Mouse (Mus musculus) hindbrain, embryonic 15.5 days (tissue): ENCODE results near the gene Mup5. TPM values are rescaled to one million over a fixed set of nuclear protein-coding genes. Genes with fewer than 3 reads are reported as not detected.
"Not testable (repeated sequence)": the region's sequence is repeated elsewhere in the genome, so short reads cannot be mapped to it uniquely, and the experiment has no call there.

Source experiments
- ATAC-seq: fragments of 200-750 bp; cut with Nextera tagmentation; 2 replicates; pipeline ENCODE4 v1.8.0; 2017; ENCODE audit warnings: low read depth, moderate number of reproducible peaks, moderate TSS enrichment; ENCODE audit not compliant: low FRiP score
- H3K27ac ChIP-seq: fragments of 300-500 bp; sonication (generic); replicated peaks from 2 replicates; pipeline ENCODE4 v1.5.1; 2015; ENCODE audit warnings: mild to moderate bottlenecking, inconsistent platforms
- H3K27me3 ChIP-seq: fragments of 300-500 bp; sonication (generic); 2 replicates; pipeline ENCODE4 v1.6.1; 2015; ENCODE audit warnings: control low read depth, inconsistent platforms
- H3K36me3 ChIP-seq: fragments of 300-500 bp; sonication (generic); 2 replicates; pipeline ENCODE4 v1.6.1; 2015; ENCODE audit warnings: control low read depth, inconsistent platforms
- H3K4me1 ChIP-seq: fragments of 300-500 bp; sonication (generic); replicated peaks from 2 replicates; pipeline ENCODE4 v1.6.1; 2015; ENCODE audit warnings: control low read depth, inconsistent platforms
- H3K4me2 ChIP-seq: fragments of 300-500 bp; sonication (generic); 2 replicates; pipeline ENCODE4 v1.6.1; 2015; ENCODE audit warnings: moderate library complexity, mild to moderate bottlenecking, inconsistent platforms
- H3K4me3 ChIP-seq: fragments of 300-500 bp; sonication (generic); 2 replicates; pipeline ENCODE4 v1.5.1; 2015; ENCODE audit warnings: mild to moderate bottlenecking, inconsistent platforms
- H3K9ac ChIP-seq: fragments of 300-500 bp; sonication (generic); 2 replicates; pipeline ENCODE4 v1.6.1; 2015; ENCODE audit warnings: inconsistent platforms
- H3K9me3 ChIP-seq: fragments of 300-500 bp; sonication (generic); 2 replicates; pipeline ENCODE4 v1.6.1; 2016; ENCODE audit warnings: control low read depth, inconsistent platforms
- WGBS: fragments of 180-500 bp; shearing (Covaris S2); methylation state at CpG from one replicate; pipeline ENCODE4 v1.1.7; 2015; 5-methylcytosine and 5-hydroxymethylcytosine counted together
- polyA plus RNA-seq: library from polyadenylated mRNA; unstranded; fragments of >200 nt; fragmentation: Nextera tagmentation; extraction: Ambion mirVana; gene quantifications from 2 replicates; pipeline ENCODE4 v1.2.1, GENCODE M21; 2015

Mup5 gene
- polyA plus RNA-seq: not detected in 2 replicates

GRCm38 (mm10) chr4:61834952-61835708, at the start of gene Mup5:
TSS of gene Mup5 (minus strand) at chr4:61835233.
- Histone ChIP-seq H3K36me3 (no peaks in the 10 kb centered on the region), H3K4me1 (no peaks in the 10 kb centered on the region), H3K9ac (no peak within 1 kb of the TSS), H3K4me2 (no peak within 1 kb of the TSS), H3K4me3 (no peak within 1 kb of the TSS), H3K27me3 (no peaks in the 10 kb centered on the region), H3K9me3 (no peaks in the 10 kb centered on the region), H3K27ac (no peak within 1 kb of the TSS)
- WGBS: 75% methylated on average over 4 of the region's 4 CpGs
- ATAC-seq: no peak

DNA sequence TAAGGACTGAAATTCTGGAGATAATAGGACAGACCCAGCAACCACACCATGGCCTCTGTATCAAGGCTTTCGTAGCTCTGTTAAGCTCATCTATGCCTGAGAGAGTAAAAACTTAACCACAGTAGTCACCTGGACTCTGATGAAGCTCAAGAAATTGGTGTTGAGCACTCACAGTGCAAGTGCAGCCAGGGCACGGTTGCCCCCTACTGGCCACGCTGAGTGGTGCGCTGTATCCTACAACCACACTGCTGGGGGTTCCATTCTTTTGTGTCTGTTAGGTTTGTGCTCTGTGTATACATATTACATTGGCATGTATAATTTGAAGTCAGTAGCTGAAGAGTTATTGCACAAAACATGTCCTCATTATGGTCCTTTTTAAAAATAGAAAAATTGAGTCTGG, 23.1 kb upstream of the Mup5 start:
- ATAC-seq: no peak
- 39% methylated on average over 4 of the region's 4 CpGs for WGBS
- Histone ChIP-seq H3K27me3 (no peaks in the 10 kb centered on the region), H3K9me3 (no peaks in the 10 kb centered on the region), H3K4me1 (no peaks in the 10 kb centered on the region), H3K36me3 (no peaks in the 10 kb centered on the region), H3K9ac (no peak overlapping the region), H3K27ac (no peak overlapping the region), H3K4me2 (no peak overlapping the region), H3K4me3 (no peak overlapping the region)

DNA sequence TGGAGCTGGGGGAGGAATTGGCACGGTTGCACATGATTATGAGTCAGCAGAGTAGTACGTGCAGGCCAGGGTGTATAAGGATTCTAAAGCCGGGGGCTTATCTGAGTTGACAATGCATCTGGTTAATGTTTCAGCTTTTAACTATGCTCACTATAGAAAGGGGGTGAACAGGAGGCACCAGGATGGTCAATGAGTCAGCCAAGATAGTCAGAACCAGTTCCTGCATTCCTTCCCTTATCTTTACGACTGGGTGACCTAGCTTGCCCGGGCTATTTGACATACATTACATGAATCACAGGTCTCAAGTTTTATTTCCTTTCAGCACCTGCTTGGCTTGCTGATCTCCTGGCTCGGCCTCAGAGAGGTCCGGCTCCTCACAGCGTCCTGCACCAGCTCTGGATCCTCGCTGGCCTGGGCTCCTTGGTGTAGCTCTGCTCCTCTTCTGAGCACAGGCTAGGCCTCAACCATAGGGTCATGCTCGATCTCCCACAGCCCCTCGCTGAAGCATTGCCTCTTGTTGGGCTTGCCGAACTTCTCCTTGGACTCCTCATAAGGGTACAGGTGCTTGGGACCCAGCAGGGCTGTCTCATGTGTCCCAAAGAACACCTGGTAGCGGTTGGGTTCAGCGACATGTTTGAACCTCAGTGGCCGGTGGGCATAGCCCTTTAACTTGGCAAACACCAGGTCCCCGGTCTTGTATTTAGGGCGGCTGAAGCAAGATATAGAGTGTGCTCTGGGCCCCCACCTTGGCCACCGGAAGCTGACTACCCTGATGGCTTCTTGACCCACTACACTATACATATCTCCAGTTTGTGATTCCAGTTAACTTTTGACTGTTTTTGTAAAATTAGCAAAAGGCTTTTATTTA, 21.0 kb upstream of the Mup5 start:
- 89% methylated on average over 18 of the region's 18 CpGs for WGBS
- Histone ChIP-seq H3K4me2 (no peak overlapping the region), H3K36me3 (no peaks in the 10 kb centered on the region), H3K9me3 (no peaks in the 10 kb centered on the region), H3K4me3 (no peak overlapping the region), H3K27me3 (no peaks in the 10 kb centered on the region), H3K4me1 (no peaks in the 10 kb centered on the region), H3K9ac (no peak overlapping the region), H3K27ac (no peak overlapping the region)
- ATAC-seq: peak; percentile 48; the same call in 1 of the 2 replicates

DNA sequence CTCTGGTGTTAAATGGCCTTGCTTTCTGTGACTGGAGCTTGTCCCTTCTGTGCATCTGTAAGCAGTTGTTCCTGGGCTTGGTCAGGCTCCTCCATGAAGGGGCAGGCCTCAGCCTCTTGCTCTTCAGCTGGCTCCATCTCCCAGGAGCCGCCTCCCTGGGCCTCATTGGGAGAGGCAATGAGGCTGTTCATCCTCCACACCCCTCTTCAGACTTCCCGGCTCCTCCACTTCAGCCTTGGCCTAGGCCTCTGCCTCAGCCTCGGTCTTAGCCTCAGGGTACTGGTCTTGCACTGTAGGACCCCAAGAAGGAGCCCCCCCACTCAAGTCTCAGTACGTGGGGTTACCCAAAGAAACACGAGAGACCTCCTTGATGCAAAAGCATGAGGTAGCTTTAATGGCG, 20.3 kb upstream of the Mup5 start:
- no peak; the same call in 1 of the 2 replicates for ATAC-seq
- H3K27ac ChIP-seq: no peak overlapping the region
- no peak overlapping the region for H3K9ac ChIP-seq
- no peaks in the 10 kb centered on the region for H3K4me1 ChIP-seq
- no peaks in the 10 kb centered on the region for H3K9me3 ChIP-seq
- 84% methylated on average over 6 of the region's 6 CpGs for WGBS
- no peaks in the 10 kb centered on the region for H3K27me3 ChIP-seq
- H3K4me3 ChIP-seq: no peak overlapping the region
- no peaks in the 10 kb centered on the region for H3K36me3 ChIP-seq
- H3K4me2 ChIP-seq: no peak overlapping the region

DNA sequence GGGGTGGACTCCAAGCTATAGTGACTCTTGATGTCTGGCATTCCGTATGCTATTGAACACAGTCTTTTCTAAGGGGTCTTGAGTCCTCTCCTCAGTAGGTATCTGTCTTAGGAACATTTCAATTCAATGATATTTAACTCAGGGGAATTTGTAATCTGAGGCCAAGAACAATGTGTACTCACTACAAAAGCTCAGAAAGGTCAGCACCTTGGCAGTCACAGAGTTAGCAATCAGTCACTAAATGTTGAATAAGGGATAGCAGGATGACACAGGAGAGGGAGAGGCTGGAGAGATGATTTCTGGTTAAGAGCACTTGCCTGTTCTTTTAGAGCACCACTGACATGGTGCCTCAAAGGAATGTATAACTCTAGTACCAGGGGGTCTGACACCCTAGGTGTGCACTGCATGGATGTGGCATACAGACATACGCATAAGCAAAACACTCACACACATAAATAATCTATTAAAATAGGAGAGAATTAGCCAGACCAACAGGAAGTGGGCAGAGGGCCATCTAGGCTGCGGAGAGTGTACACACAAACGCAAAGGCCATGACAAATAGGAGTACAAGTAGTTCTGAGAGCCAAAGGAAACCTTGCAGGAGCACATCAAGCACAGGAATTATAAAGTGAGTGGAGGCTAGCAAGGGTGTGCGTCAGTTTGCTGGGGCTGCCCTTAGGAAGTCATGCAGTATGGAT, 9.9 kb upstream of the Mup5 start:
- Histone ChIP-seq H3K4me3 (no peak overlapping the region), H3K36me3 (no peaks in the 10 kb centered on the region), H3K27ac (no peak overlapping the region), H3K4me2 (no peak overlapping the region), H3K9me3 (no peaks in the 10 kb centered on the region), H3K4me1 (no peaks in the 10 kb centered on the region), H3K9ac (no peak overlapping the region), H3K27me3 (no peaks in the 10 kb centered on the region)
- ATAC-seq: no peak
- 93% methylated on average over 5 of the region's 5 CpGs for WGBS

DNA sequence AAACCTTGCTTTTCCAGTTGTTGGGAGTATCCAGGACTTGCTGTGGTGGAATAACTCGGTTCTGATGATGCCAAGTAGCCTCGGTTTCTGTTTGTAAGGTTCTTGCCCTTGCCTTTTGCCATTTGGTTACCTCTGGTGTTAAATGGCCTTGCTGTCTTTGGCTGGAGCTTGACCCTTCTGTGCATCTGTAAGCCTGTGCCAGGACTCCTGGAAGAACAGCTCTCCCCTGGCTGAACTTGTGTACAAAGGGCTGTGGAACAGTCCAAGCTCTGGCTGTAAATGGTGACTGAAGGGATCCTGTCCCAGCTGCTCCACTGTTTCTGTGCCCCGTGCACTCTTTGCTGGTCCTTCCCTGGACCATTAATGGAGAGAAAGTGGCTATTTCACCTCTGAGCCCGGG, 5.8 kb downstream of the Mup5 start:
- Histone ChIP-seq H3K27me3 (no peaks in the 10 kb centered on the region), H3K36me3 (no peaks in the 10 kb centered on the region), H3K9ac (no peak overlapping the region), H3K4me2 (no peak overlapping the region), H3K4me1 (no peaks in the 10 kb centered on the region), H3K27ac (no peak overlapping the region), H3K9me3 (peaks cover under 1% of the 10 kb centered on the region; the same call in 1 of the 2 replicates), H3K4me3 (no peak overlapping the region)
- no peak for ATAC-seq
- WGBS: 81% methylated on average over 4 of the region's 4 CpGs

DNA sequence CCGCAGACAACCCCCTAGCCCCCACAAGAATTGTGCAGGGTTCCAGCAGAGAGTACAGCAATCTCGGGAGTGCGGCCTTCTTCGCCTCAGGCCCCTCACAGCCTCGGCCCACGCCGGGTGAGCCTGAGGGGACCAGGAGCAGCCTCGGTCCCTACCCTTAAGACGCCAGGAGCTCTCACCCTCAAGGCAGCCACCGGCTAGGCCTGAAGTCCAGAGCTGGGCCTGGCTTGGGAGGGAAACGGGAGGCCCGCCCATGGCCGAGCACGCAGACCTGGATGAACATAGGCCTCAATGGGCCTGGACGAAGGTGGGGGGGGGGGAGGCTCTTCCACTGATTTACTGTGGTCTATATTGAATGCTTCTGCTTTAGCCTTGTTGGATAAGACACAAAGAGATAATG, 11.8 kb downstream of the Mup5 start:
- no peaks in the 10 kb centered on the region for H3K4me1 ChIP-seq
- H3K9ac ChIP-seq: no peak overlapping the region
- no peak overlapping the region for H3K4me3 ChIP-seq
- ATAC-seq: no peak
- no peaks in the 10 kb centered on the region for H3K27me3 ChIP-seq
- H3K4me2 ChIP-seq: no peak overlapping the region
- H3K27ac ChIP-seq: no peak overlapping the region
- 94% methylated on average over 15 of the region's 15 CpGs for WGBS
- peaks cover 10% of the 10 kb centered on the region; the same call in 1 of the 2 replicates for H3K9me3 ChIP-seq
- no peaks in the 10 kb centered on the region for H3K36me3 ChIP-seq

DNA sequence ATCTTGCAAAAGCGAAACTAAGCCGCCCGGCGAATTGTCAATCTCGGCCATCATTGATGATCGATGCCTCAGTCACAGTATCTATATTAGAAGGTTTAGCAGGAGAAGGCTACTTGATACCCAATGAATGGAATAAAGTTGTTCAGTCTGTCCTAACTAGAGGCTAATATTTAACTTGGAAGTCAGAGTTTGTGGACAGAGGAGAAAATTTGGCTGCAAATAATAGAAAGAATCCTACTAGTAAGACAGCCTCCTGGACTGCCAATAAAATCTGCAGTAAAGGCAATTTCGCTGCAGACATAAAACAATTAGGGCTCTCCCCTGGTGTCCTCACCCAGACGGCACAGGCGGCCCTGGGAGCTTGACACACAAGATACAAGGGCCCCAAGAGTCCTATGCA, 12.5 kb downstream of the Mup5 start:
- peaks cover 10% of the 10 kb centered on the region; the same call in 1 of the 2 replicates for H3K9me3 ChIP-seq
- WGBS: 94% methylated on average over 9 of the region's 9 CpGs
- H3K4me3 ChIP-seq, ATAC-seq, H3K4me1 ChIP-seq, H3K4me2 ChIP-seq, H3K36me3 ChIP-seq, H3K9ac ChIP-seq, H3K27ac ChIP-seq, H3K27me3 ChIP-seq: not testable (repeated sequence)

DNA sequence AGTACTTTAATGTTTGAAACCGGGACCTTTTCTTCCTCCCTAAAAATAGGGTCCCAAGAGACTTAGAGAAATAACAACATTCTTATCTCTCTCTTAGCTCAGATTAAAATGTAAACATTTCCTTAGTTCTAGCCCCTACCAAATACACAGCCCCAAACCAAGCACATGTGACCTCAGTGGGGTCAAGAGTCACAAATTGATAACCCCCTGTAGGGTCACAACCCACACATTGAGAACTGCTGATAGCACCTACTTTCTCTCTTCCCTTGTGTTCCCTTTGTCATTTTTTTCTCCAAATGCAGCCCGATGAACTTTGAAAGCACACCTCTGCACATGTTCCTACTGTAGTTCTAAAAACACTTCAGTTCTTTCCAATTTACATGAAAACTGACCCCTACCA, 19.4 kb downstream of the Mup5 start:
- ATAC-seq: no peak
- WGBS: 91% methylated on average over 2 of the region's 2 CpGs
- no peak overlapping the region for H3K9ac ChIP-seq

DNA sequence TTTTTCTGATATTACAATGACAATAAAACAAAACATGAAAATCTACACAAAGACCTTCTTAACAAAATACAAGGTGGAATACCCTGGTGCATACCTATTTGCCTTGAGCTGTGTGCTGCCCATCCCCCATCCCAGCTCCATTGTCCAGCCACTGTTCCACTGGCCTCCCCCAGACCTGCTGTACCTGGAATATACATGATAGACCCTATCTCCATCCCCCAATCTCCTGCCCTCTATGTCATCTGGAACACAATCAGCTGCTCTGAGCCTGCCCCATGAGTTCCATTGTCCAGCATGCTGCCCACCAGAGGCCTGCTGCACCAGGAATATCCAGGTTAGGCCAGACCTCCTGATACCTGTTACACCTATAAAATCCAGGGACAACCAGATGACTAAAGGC, 21.6 kb downstream of the Mup5 start:
- ATAC-seq: no peak
- Histone ChIP-seq H3K27me3 (no peaks in the 10 kb centered on the region), H3K4me2 (no peak overlapping the region), H3K9ac (no peak overlapping the region), H3K36me3 (no peaks in the 10 kb centered on the region), H3K4me1 (no peaks in the 10 kb centered on the region), H3K4me3 (no peak overlapping the region), H3K9me3 (no peaks in the 10 kb centered on the region), H3K27ac (no peak overlapping the region)

More for the DNA sequence above, 19.4 kb downstream of the Mup5 start:
- Histone ChIP-seq H3K27me3 (no peaks in the 10 kb centered on the region), H3K27ac (no peak overlapping the region), H3K9me3 (no peaks in the 10 kb centered on the region), H3K4me1 (no peaks in the 10 kb centered on the region), H3K4me2 (no peak overlapping the region), H3K36me3 (no peaks in the 10 kb centered on the region), H3K4me3 (no peak overlapping the region)

DNA sequence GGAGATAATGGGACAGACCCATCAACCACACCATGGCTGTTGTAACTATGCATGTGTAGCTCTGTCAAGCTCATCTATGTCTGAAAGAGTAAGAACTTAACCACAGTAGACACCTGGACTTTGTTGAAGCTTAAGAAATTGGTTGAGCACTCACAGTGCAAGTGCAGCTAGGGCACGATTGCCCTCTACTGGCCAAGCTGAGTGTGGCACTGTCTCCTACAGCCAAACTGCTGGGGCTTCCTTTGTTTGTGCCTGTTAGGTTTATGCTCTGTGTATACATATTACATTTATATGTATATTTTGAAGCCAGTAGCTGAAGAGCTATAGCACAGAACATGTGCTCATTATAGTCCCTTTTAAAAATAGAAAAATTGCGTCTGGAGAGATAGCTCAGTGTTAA, 23.8 kb downstream of the Mup5 start:
- not testable (repeated sequence) for ATAC-seq

GRCm38 (mm10) chr4:61808926-61809325, 26.1 kb downstream of the Mup5 start:
- H3K4me1 ChIP-seq, H3K4me2 ChIP-seq, H3K9ac ChIP-seq, H3K27ac ChIP-seq, H3K9me3 ChIP-seq, ATAC-seq, H3K36me3 ChIP-seq, H3K4me3 ChIP-seq, H3K27me3 ChIP-seq: not testable (repeated sequence)
- 89% methylated on average over 3 of the region's 3 CpGs for WGBS

More for the DNA sequence above, 23.8 kb downstream of the Mup5 start:
- H3K27ac ChIP-seq, H3K4me2 ChIP-seq, H3K27me3 ChIP-seq, H3K9me3 ChIP-seq, H3K4me1 ChIP-seq, H3K4me3 ChIP-seq, H3K36me3 ChIP-seq, H3K9ac ChIP-seq: not testable (repeated sequence)
- WGBS: 24% methylated on average over 2 of the region's 2 CpGs
